Mouse (Mus musculus) CH12.LX (cell line): ENCODE results near the gene Ndufa5. TPM values are rescaled to one million over a fixed set of nuclear protein-coding genes. Genes with fewer than 3 reads are reported as not detected.

Source experiments
- DNase-seq: peaks from one replicate; pipeline ENCODE4 v3.0.0-alpha.2; 2013; ENCODE audit errors: extremely low read depth
- H3K27ac ChIP-seq: 2 replicates; pipeline ENCODE4 v1.5.1; 2012; ENCODE audit warnings: low read depth, mild to moderate bottlenecking, control low read depth, moderate library complexity; ENCODE audit not compliant: insufficient read depth
- H3K27me3 ChIP-seq: replicated peaks from 2 replicates; pipeline ENCODE3; 2012; ENCODE audit warnings: inconsistent platforms
- H3K36me3 ChIP-seq, 2 experiments: replicated peaks in 1 of 2; 2 replicates each; pipeline versions ENCODE3 to v1.6.1; 2012; ENCODE audit warnings: inconsistent platforms in 1 of 2, low read length in 1 of 2, mild to moderate bottlenecking in 1 of 2, mixed read lengths in 1 of 2, moderate library complexity in 1 of 2; ENCODE audit not compliant: control insufficient read depth in 1 of 2, insufficient read depth in 1 of 2
- H3K4me1 ChIP-seq, 2 experiments: 2 replicates each; pipeline ENCODE4 v1.6.1; 2012; ENCODE audit warnings: inconsistent platforms in 1 of 2, moderate library complexity in 1 of 2; ENCODE audit not compliant: insufficient read depth in 2 of 2, control insufficient read depth in 1 of 2
- H3K4me2 ChIP-seq: 2 replicates; pipeline ENCODE4 v1.6.1; 2012; ENCODE audit warnings: low read depth, mild to moderate bottlenecking, control low read depth; ENCODE audit not compliant: poor library complexity, insufficient read depth, severe bottlenecking
- H3K4me3 ChIP-seq, 3 experiments: fragments of 150-350 bp in 1 of 3; sonication (generic) in 1 of 3; replicated peaks in 1 of 3; 2 replicates each; pipeline versions ENCODE3 to v1.5.1; 2011 to 2012; ENCODE audit warnings: low read depth in 2 of 3, low read length in 2 of 3, mild to moderate bottlenecking in 2 of 3, moderate library complexity in 2 of 3, control low read depth in 1 of 3, improper control_type of control experiment in 1 of 3, inconsistent platforms in 1 of 3, mixed read lengths in 1 of 3; ENCODE audit not compliant: poor library complexity in 1 of 3
- H3K79me2 ChIP-seq: replicated peaks from 2 replicates; pipeline ENCODE4 v1.6.1; 2012; ENCODE audit warnings: mild to moderate bottlenecking, moderate library complexity; ENCODE audit not compliant: control insufficient read depth, poor library complexity, insufficient read depth, severe bottlenecking; ENCODE audit errors: extremely low read depth
- H3K9ac ChIP-seq: 2 replicates; pipeline ENCODE4 v1.6.1; 2012; ENCODE audit warnings: low read depth, mild to moderate bottlenecking, control low read depth, moderate library complexity; ENCODE audit not compliant: insufficient read depth
- H3K9me3 ChIP-seq: replicated peaks from 2 replicates; pipeline ENCODE3; 2012; ENCODE audit warnings: low read length, inconsistent platforms, mixed read lengths
- RAD21 ChIP-seq: IDR thresholded peaks from 2 replicates; pipeline ENCODE4 v1.6.1; 2011; ENCODE audit warnings: low read depth, mild to moderate bottlenecking, low read length, improper control_type of control experiment, moderate library complexity
- UBTF ChIP-seq: IDR thresholded peaks from 2 replicates; pipeline ENCODE4 v1.6.1; 2012; ENCODE audit warnings: low read depth, mild to moderate bottlenecking, inconsistent platforms, low read length, improper control_type of control experiment, moderate library complexity
- ZNF384 ChIP-seq: IDR thresholded peaks from 2 replicates; pipeline ENCODE4 v1.6.1; 2012; ENCODE audit warnings: low read depth, low read length, improper control_type of control experiment, inconsistent platforms
- dilution Hi-C: fragments of 300-500 bp; cut with MboI; formaldehyde crosslinking; loops from 2 replicates; pipeline ENCODE4 v1.14.3; 2020; ENCODE audit warnings: low sequenced_read_pairs; ENCODE audit not compliant: extremely low pct_unique_long_range_greater_than_20kb, extremely low pct_ligation_motif_present
- in situ Hi-C: fragments of 300-500 bp; cut with MboI; formaldehyde crosslinking; loops from 3 replicates; pipeline ENCODE4 v1.14.3; 2019; ENCODE audit warnings: low sequenced_read_pairs, low pct_ligation_motif_present, low pct_unique_long_range_greater_than_20kb, mixed read lengths
- polyA plus RNA-seq: library from polyadenylated mRNA; unstranded; fragments of >175 nt; gene quantifications from 2 replicates; pipeline ENCODE4 v1.2.1, GENCODE M21; 2012; ENCODE audit warnings: low read depth; ENCODE audit not compliant: insufficient read length
- total RNA-seq, 2 experiments: library from RNA; depleted of rRNA; stranded (reverse); fragments of 300-350 nt in 1 of 2; fragments of >200 nt in 1 of 2; gene quantifications; 2 replicates each; pipeline ENCODE4 v1.2.3; 2012 to 2014

Gene Ndufa5
- total and polyA plus RNA-seq, 3 experiments = 67.2 to 372 (median 162) TPM

GRCm38 (mm10) chr6:24470135-24470534 lies 57.7 kb downstream of the Ndufa5 start:
- Histone ChIP-seq H3K9ac (no peak overlapping the region), H3K79me2 (no peaks in the 10 kb centered on the region), H3K36me3 (no peaks in the 10 kb centered on the region), H3K27ac (no peak overlapping the region), H3K27me3 (no peaks in the 10 kb centered on the region), H3K9me3 (no peaks in the 10 kb centered on the region), H3K4me1 (peaks cover 0 to 3% of the 10 kb centered on the region in 2 experiments; a peak in 1 of 4 replicates), H3K4me2 (no peak overlapping the region), H3K4me3 (no peak overlapping the region)
- no peak for DNase-seq
- in situ Hi-C loops = no loop called here
- TF ChIP-seq ZNF384 (peak; percentile 35; the same call in 1 of the 2 replicates), RAD21 (no peak), UBTF (no peak)
- dilution Hi-C loops = no loop called here

Other genes with a start within 250 kb of the Ndufa5 start
- gene Iqub, start 12.9 kb downstream of the Ndufa5 start, total RNA-seq (2012; rRNA removed) = not detected in 2 replicates
- not detected in 2 replicates for gene Iqub, start 12.9 kb downstream of the Ndufa5 start, total RNA-seq (2014; rRNA removed)
- gene Iqub, start 12.9 kb downstream of the Ndufa5 start, polyA plus RNA-seq = not detected in 2 replicates
- gene Asb15, start 131 bp upstream of the Ndufa5 start, total RNA-seq (2012; rRNA removed) = not detected in 2 replicates
- not detected in 2 replicates for gene Asb15, start 131 bp upstream of the Ndufa5 start, total RNA-seq (2014; rRNA removed)
- 0.10 TPM in 2 replicates for gene Asb15, start 131 bp upstream of the Ndufa5 start, polyA plus RNA-seq
- not detected in 2 replicates for gene Lmod2, start 69.7 kb upstream of the Ndufa5 start, total RNA-seq (2012; rRNA removed)
- gene Lmod2, start 69.7 kb upstream of the Ndufa5 start, total RNA-seq (2014; rRNA removed) = not detected in 2 replicates
- not detected in 2 replicates for gene Lmod2, start 69.7 kb upstream of the Ndufa5 start, polyA plus RNA-seq
- 3.9 and 5.6 TPM in 2 replicates for gene Wasl, start 137.0 kb upstream of the Ndufa5 start, total RNA-seq (2012; rRNA removed)
- 7.6 and 7.8 TPM in 2 replicates for gene Wasl, start 137.0 kb upstream of the Ndufa5 start, total RNA-seq (2014; rRNA removed)
- gene Wasl, start 137.0 kb upstream of the Ndufa5 start, polyA plus RNA-seq = 7.4 and 8.4 TPM in 2 replicates
- not detected in 2 replicates for gene Hyal6, start 205.2 kb upstream of the Ndufa5 start, total RNA-seq (2012; rRNA removed)
- gene Hyal6, start 205.2 kb upstream of the Ndufa5 start, total RNA-seq (2014; rRNA removed) = not detected in 2 replicates
- not detected in 2 replicates for gene Hyal6, start 205.2 kb upstream of the Ndufa5 start, polyA plus RNA-seq
- not detected in 2 replicates for gene Hyal4, start 220.3 kb upstream of the Ndufa5 start, total RNA-seq (2012; rRNA removed)
- not detected in 2 replicates for gene Hyal4, start 220.3 kb upstream of the Ndufa5 start, total RNA-seq (2014; rRNA removed)
- not detected in 2 replicates for gene Hyal4, start 220.3 kb upstream of the Ndufa5 start, polyA plus RNA-seq